In genomic region chr2:24776831-24777230, GRCm38 (mm10) we compare ENCODE assay signal across 24 mouse cellular contexts. TPM values are rescaled to one million over a fixed set of nuclear protein-coding genes. Genes with fewer than 3 reads are reported as not detected.
DNase-seq lines count a peak whose midpoint lies in the region; ATAC-seq lines count a peak whose summit lies in the region.
"Had no signal": no experiment of that assay in that cellular context is flagged by ENCODE, and none has a peak within 500 bp of the region (broad histone marks: within the 10 kb centered on the region; RNA-seq: fewer than 3 reads in every experiment).

No protein-coding gene starts in this region.

- peak; percentile 10 for DNase-seq in embryo, embryonic 11 days
- no peak for DNase-seq in embryo, embryonic 10.5 days (ENCODE audit: low spot score)
- DNase-seq in midbrain, embryonic 10.5 days (ENCODE audit: low spot score): no peak
- no peak for DNase-seq in layer of hippocampus, postnatal 25 days (ENCODE audit: extremely low spot score in 1 of 2, low spot score in 1 of 2)
- DNase-seq in adrenal gland, postnatal 14 days: no peak
- DNase-seq: cerebellum, adult 2 months; cerebellum, postnatal 25 days; gastrocnemius, adult 2 months; heart, postnatal 4 days; kidney, postnatal 25 days; lung, adult 18-20 months; lung, postnatal 10 days; thymus, adult 18-20 months; thymus, postnatal 4 days had no signal

- WGBS in midbrain, embryonic 12.5 days: 7% methylated on average over 3 of the region's 5 CpGs
- WGBS in midbrain, embryonic 10.5 days: 7% methylated on average over 5 of the region's 5 CpGs

- peaks cover 10% of the 10 kb centered on the region for H3K4me1 ChIP-seq in midbrain, embryonic 12.5 days
- peaks cover 19% of the 10 kb centered on the region for H3K4me1 ChIP-seq in midbrain, embryonic 10.5 days
- H3K4me1 ChIP-seq: stomach, embryonic 15.5 days had no signal

- no peak overlapping the region for H3K4me3 ChIP-seq in midbrain, embryonic 12.5 days
- no peak overlapping the region for H3K4me3 ChIP-seq in midbrain, embryonic 10.5 days
- H3K4me3 ChIP-seq: gastrocnemius, adult 2 months; limb, embryonic 12.5 days; stomach, embryonic 15.5 days had no signal

- no peak overlapping the region for H3K4me2 ChIP-seq in midbrain, embryonic 12.5 days (replicated peaks)
- H3K4me2 ChIP-seq: limb, embryonic 12.5 days; liver, embryonic 11.5 days; stomach, embryonic 15.5 days had no signal

- no peaks in the 10 kb centered on the region for H3K36me3 ChIP-seq in midbrain, embryonic 12.5 days
- H3K36me3 ChIP-seq in midbrain, embryonic 10.5 days: no peaks in the 10 kb centered on the region
- H3K36me3 ChIP-seq: limb, embryonic 12.5 days; stomach, embryonic 15.5 days had no signal

- ATAC-seq in midbrain, embryonic 12.5 days (ENCODE audit: low FRiP score, low read depth): peak; percentile 23; the same call in 1 of the 2 replicates
- peak; percentile 46 for ATAC-seq in activated CD4-positive, CD25-positive, alpha-beta regulatory T cell, adult 4 months
- ATAC-seq: hindbrain, postnatal 0 days; intestine, postnatal 0 days had no signal

- no peaks in the 10 kb centered on the region for H3K27me3 ChIP-seq in midbrain, embryonic 12.5 days
- H3K27me3 ChIP-seq in midbrain, embryonic 10.5 days (ENCODE audit: low read depth, poor library complexity, severe bottlenecking): no peaks in the 10 kb centered on the region
- H3K27me3 ChIP-seq: limb, embryonic 12.5 days; stomach, embryonic 15.5 days had no signal

- H3K9ac ChIP-seq in midbrain, embryonic 12.5 days (replicated peaks): no peak overlapping the region
- H3K9ac ChIP-seq: limb, embryonic 12.5 days; stomach, embryonic 15.5 days had no signal

- H3K9me3 ChIP-seq in midbrain, embryonic 12.5 days: no peaks in the 10 kb centered on the region
- H3K9me3 ChIP-seq in midbrain, embryonic 10.5 days (replicated peaks): peaks cover 3% of the 10 kb centered on the region; the same call in 1 of the 2 replicates
- H3K9me3 ChIP-seq: stomach, embryonic 15.5 days had no signal

- H3K27ac ChIP-seq in midbrain, embryonic 12.5 days (replicated peaks): no peak overlapping the region
- no peak overlapping the region for H3K27ac ChIP-seq in midbrain, embryonic 10.5 days (replicated peaks)
- H3K27ac ChIP-seq: gastrocnemius, adult 2 months; hindbrain, postnatal 0 days; limb, embryonic 12.5 days; stomach, embryonic 15.5 days had no signal

RNA-seq across cellular contexts. Expression of gene Cacna1b, which starts 13.9 kb away (rescaled TPM):
- polyA plus RNA-seq in midbrain, embryonic 12.5 days (2016; fragmentation: Nextera tagmentation; extraction: Ambion mirVana): 3.3 and 7.0 TPM in 2 replicates
- polyA plus RNA-seq in midbrain, embryonic 10.5 days (2016; fragmentation: Nextera tagmentation; extraction: Ambion mirVana): 1.6 and 2.5 TPM in 2 replicates
- polyA plus RNA-seq in activated CD4-positive, CD25-positive, alpha-beta regulatory T cell, adult 4 months (2017; shearing (Covaris generic)): under 1 TPM in 1 of 2 experiments, not detected in 1; 0.45 TPM
- 10 to 100 TPM; 72.4 to 84.0 TPM for total RNA-seq in layer of hippocampus, postnatal 25 days (2021)
- total RNA-seq in adrenal gland, postnatal 14 days (2021): 2.9 and 3.0 TPM in 2 replicates
- total RNA-seq: MEL; monocyte, adult 5-6 weeks; neutrophil, adult 5-6 weeks had no signal
